Mouse (Mus musculus) forebrain, embryonic 11.5 days (tissue): ENCODE results near the gene Wrap53. TPM values are rescaled to one million over a fixed set of nuclear protein-coding genes. Genes with fewer than 3 reads are reported as not detected.

Source experiments
- ATAC-seq: fragments of 200-750 bp; cut with Nextera tagmentation; replicated peaks from 2 replicates; pipeline ENCODE4 v1.8.0; 2017; ENCODE audit warnings: moderate TSS enrichment; ENCODE audit not compliant: low FRiP score
- DNase-seq: peaks from one replicate; pipeline ENCODE4 v3.0.0-alpha.2; 2017; ENCODE audit warnings: low spot score
- H3K27ac ChIP-seq: fragments of 300-500 bp; sonication (generic); 2 replicates; pipeline ENCODE4 v1.5.1; 2014; ENCODE audit warnings: low read depth, low read length
- H3K27me3 ChIP-seq: fragments of 300-500 bp; sonication (generic); 2 replicates; pipeline ENCODE4 v1.6.1; 2014; ENCODE audit warnings: mild to moderate bottlenecking, low read length, mixed read lengths; ENCODE audit not compliant: control insufficient read depth, insufficient read depth
- H3K36me3 ChIP-seq: fragments of 300-500 bp; sonication (generic); 2 replicates; pipeline ENCODE4 v1.6.1; 2014; ENCODE audit warnings: mild to moderate bottlenecking, low read length, moderate library complexity, mixed read lengths; ENCODE audit not compliant: control insufficient read depth, insufficient read depth
- H3K4me1 ChIP-seq: fragments of 300-500 bp; sonication (generic); replicated peaks from 2 replicates; pipeline ENCODE4 v1.6.1; 2014; ENCODE audit warnings: low read length, mixed read lengths; ENCODE audit not compliant: control insufficient read depth, insufficient read depth
- H3K4me2 ChIP-seq: fragments of 300-500 bp; sonication (generic); 2 replicates; pipeline ENCODE4 v1.6.1; 2014; ENCODE audit warnings: low read depth, mild to moderate bottlenecking, low read length, moderate library complexity, mixed read lengths; ENCODE audit not compliant: severe bottlenecking
- H3K4me3 ChIP-seq: fragments of 300-500 bp; sonication (generic); 2 replicates; pipeline ENCODE4 v1.5.1; 2014; ENCODE audit warnings: low read depth, low read length
- H3K9ac ChIP-seq: fragments of 300-500 bp; sonication (generic); 2 replicates; pipeline ENCODE4 v1.6.1; 2014; ENCODE audit warnings: low read length
- H3K9me3 ChIP-seq: fragments of 300-500 bp; sonication (generic); 2 replicates; pipeline ENCODE4 v1.6.1; 2016; ENCODE audit warnings: low read length, mixed read lengths; ENCODE audit not compliant: control insufficient read depth
- WGBS: fragments of 180-500 bp; shearing (Covaris S2); extraction: QIAGEN DNeasy Blood & Tissue Kit; methylation state at CpG from one replicate; pipeline ENCODE4 v1.1.7; 2014; 5-methylcytosine and 5-hydroxymethylcytosine counted together
- polyA plus RNA-seq: library from polyadenylated mRNA; unstranded; fragments of >200 nt; fragmentation: Nextera tagmentation; extraction: Ambion mirVana; gene quantifications from 2 replicates; pipeline ENCODE4 v1.2.1, GENCODE M21; 2014

The Wrap53 gene
- polyA plus RNA-seq, 1 experiment from 2014 or later, result 39.3 TPM

DNA sequence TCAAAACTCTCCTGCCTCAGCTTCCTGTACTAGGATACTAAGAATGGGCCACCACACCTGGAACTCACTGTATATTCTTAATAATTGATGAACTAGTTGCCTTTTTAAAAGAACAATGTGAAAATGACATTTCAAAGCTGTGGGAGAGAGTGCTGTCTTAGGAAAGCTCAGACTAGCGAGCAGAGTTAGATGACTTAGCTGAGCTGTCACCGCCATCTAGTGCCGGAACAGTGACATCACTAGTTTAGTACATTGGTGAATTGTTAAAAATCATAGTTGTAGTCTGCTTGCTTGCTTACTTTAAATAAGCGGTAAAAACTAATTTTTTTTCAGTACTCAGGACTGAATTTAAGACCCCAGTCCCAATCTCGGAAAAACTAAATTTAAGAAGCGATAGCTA lies 66.2 kb downstream of the Wrap53 start:
- 11% methylated on average over 6 of the region's 6 CpGs for whole genome bisulfite sequencing
- H3K36me3 ChIP-seq, result no peaks in the 10 kb centered on the region

More for the DNA sequence above, 66.2 kb downstream of the Wrap53 start:
- Histone ChIP-seq H3K4me1 (no peaks in the 10 kb centered on the region), H3K4me3 (no peak overlapping the region), H3K9me3 (no peaks in the 10 kb centered on the region), H3K4me2 (no peak overlapping the region), H3K27ac (no peak overlapping the region), H3K27me3 (no peaks in the 10 kb centered on the region), H3K9ac (no peak overlapping the region)
- peak; percentile 73 for DNase-seq
- no peak for ATAC-seq

Other genes starting within 250 kb of the Wrap53 start
- 25.7 and 30.1 TPM in 2 replicates for gene Rnf227, start 239.8 kb downstream of the Wrap53 start, polyA plus RNA-seq
- 53.0 and 61.4 TPM in 2 replicates for gene Chd3, start 210.8 kb downstream of the Wrap53 start, polyA plus RNA-seq
- 105 and 109 TPM in 2 replicates for gene Naa38, start 184.8 kb downstream of the Wrap53 start, polyA plus RNA-seq
- 43.7 and 44.4 TPM in 2 replicates for gene Cyb5d1, start 184.6 kb downstream of the Wrap53 start, polyA plus RNA-seq
- 15.6 and 18.5 TPM in 2 replicates for gene Tmem88, start 182.0 kb downstream of the Wrap53 start, polyA plus RNA-seq
- gene Kdm6b, start 166.6 kb downstream of the Wrap53 start, polyA plus RNA-seq, result 40.9 and 41.0 TPM in 2 replicates
- 2.1 and 2.6 TPM in 2 replicates for gene Dnah2, start 31.1 kb downstream of the Wrap53 start, polyA plus RNA-seq
- 13.1 and 14.9 TPM in 2 replicates for gene Efnb3, start 20.1 kb downstream of the Wrap53 start, polyA plus RNA-seq
- gene Trp53, start 104 bp upstream of the Wrap53 start, polyA plus RNA-seq, result 168 and 175 TPM in 2 replicates
- 9.3 and 12.6 TPM in 2 replicates for gene Atp1b2, start 25.7 kb upstream of the Wrap53 start, polyA plus RNA-seq
- gene Shbg, start 37.6 kb upstream of the Wrap53 start, polyA plus RNA-seq, result not detected in 2 replicates
- gene Sat2, start 41.8 kb upstream of the Wrap53 start, polyA plus RNA-seq, result 13.9 and 17.7 TPM in 2 replicates
- gene Fxr2, start 52.7 kb upstream of the Wrap53 start, polyA plus RNA-seq, result 33.6 and 44.1 TPM in 2 replicates
- gene Sox15, start 75.1 kb upstream of the Wrap53 start, polyA plus RNA-seq, result not detected in 2 replicates
- gene Mpdu1, start 82.4 kb upstream of the Wrap53 start, polyA plus RNA-seq, result 39.0 TPM in 2 replicates
- gene Cd68, start 85.9 kb upstream of the Wrap53 start, polyA plus RNA-seq, result 6.3 and 6.4 TPM in 2 replicates
- gene Eif4a1, start 92.2 kb upstream of the Wrap53 start, polyA plus RNA-seq, result 827 and 855 TPM in 2 replicates
- 110 and 117 TPM in 2 replicates for gene Senp3, start 101.8 kb upstream of the Wrap53 start, polyA plus RNA-seq
- gene Tnfsf13, start 105.5 kb upstream of the Wrap53 start, polyA plus RNA-seq, result not detected in 2 replicates
- 2.4 TPM in 2 replicates for gene Tnfsf12, start 115.6 kb upstream of the Wrap53 start, polyA plus RNA-seq
- 0.60 and 1.2 TPM in 2 replicates for gene Tnfsfm13, start 115.8 kb upstream of the Wrap53 start, polyA plus RNA-seq
- gene Polr2a, start 178.4 kb upstream of the Wrap53 start, polyA plus RNA-seq, result 61.2 and 65.7 TPM in 2 replicates
- gene Slc35g3, start 181.7 kb upstream of the Wrap53 start, polyA plus RNA-seq, result not detected in 2 replicates
- gene Zbtb4, start 185.7 kb upstream of the Wrap53 start, polyA plus RNA-seq, result 1.1 and 1.4 TPM in 2 replicates
- gene Chrnb1, start 215.7 kb upstream of the Wrap53 start, polyA plus RNA-seq, result 0.73 and 1.1 TPM in 2 replicates
- gene Fgf11, start 221.6 kb upstream of the Wrap53 start, polyA plus RNA-seq, result 1.3 and 1.7 TPM in 2 replicates
- 0.32 and 0.65 TPM in 2 replicates for gene Tmem102, start 225.4 kb upstream of the Wrap53 start, polyA plus RNA-seq
- gene Gm39566, start 235.0 kb upstream of the Wrap53 start, polyA plus RNA-seq, result not detected in 2 replicates
- not detected in 2 replicates for gene Spem2, start 238.2 kb upstream of the Wrap53 start, polyA plus RNA-seq
- 0.53 TPM in 1 of 2 replicates, not detected in the other for gene Spem1, start 241.9 kb upstream of the Wrap53 start, polyA plus RNA-seq